Mouse (Mus musculus): ENCODE data around the gene Tcaf2.

Gene Tcaf2

GRCm38 (mm10) chr6:42644912-42645549 lies at the start of gene Tcaf2:
Gene Tcaf2, minus strand, starts transcription at chr6:42645254.
- DNase-seq, result peak; percentile 100

- peak; percentile 99 for DNase-seq
Measured at GRCm38 (mm10) chr6:42692517-42693190, 47.6 kb upstream of the Tcaf2 start.

GRCm38 (mm10) chr6:42692154-42692516 lies 47.1 kb upstream of the Tcaf2 start:
- peak; percentile 99 for DNase-seq

- DNase-seq, result no peak
Measured at GRCm38 (mm10) chr6:42689761-42690160, 44.7 kb upstream of the Tcaf2 start.

- DNase-seq, result peak; percentile 61
Measured at GRCm38 (mm10) chr6:42687907-42688306, 42.9 kb upstream of the Tcaf2 start.

- no peak for DNase-seq
Measured at GRCm38 (mm10) chr6:42680077-42680476, 35.0 kb upstream of the Tcaf2 start.

GRCm38 (mm10) chr6:42676011-42676410 lies 31.0 kb upstream of the Tcaf2 start:
- peak; percentile 69 for DNase-seq

- no peak for DNase-seq
Measured at GRCm38 (mm10) chr6:42671767-42672166, 26.7 kb upstream of the Tcaf2 start.

GRCm38 (mm10) chr6:42667722-42668121 lies 22.7 kb upstream of the Tcaf2 start:
- no peak for DNase-seq

- DNase-seq, result peak; percentile 28
Measured at GRCm38 (mm10) chr6:42661739-42662138, 16.7 kb upstream of the Tcaf2 start.

GRCm38 (mm10) chr6:42634393-42634792 lies 10.7 kb downstream of the Tcaf2 start:
- DNase-seq, result no peak

GRCm38 (mm10) chr6:42631395-42631794 lies 13.7 kb downstream of the Tcaf2 start:
- DNase-seq, result no peak

- DNase-seq, result peak; percentile 14
Measured at GRCm38 (mm10) chr6:42616904-42617303, 28.1 kb downstream of the Tcaf2 start.

GRCm38 (mm10) chr6:42612218-42612617 lies 32.8 kb downstream of the Tcaf2 start:
- peak; percentile 24 for DNase-seq

GRCm38 (mm10) chr6:42610954-42611522 lies 34.0 kb downstream of the Tcaf2 start:
- DNase-seq, result peak; percentile 24

- DNase-seq, result no peak
Measured at GRCm38 (mm10) chr6:42597592-42597991, 47.5 kb downstream of the Tcaf2 start, which contains the start of gene Tcaf3. Gene Tcaf3, minus strand, starts transcription at chr6:42597692.

GRCm38 (mm10) chr6:42593138-42593882 lies 51.7 kb downstream of the Tcaf2 start:
- no peak for DNase-seq

GRCm38 (mm10) chr6:42586569-42586968 lies 58.5 kb downstream of the Tcaf2 start:
- DNase-seq, result no peak

- no peak for DNase-seq
Measured at GRCm38 (mm10) chr6:42583488-42583872, 61.6 kb downstream of the Tcaf2 start.

GRCm38 (mm10) chr6:42582741-42583487 lies 62.1 kb downstream of the Tcaf2 start:
- no peak for DNase-seq

GRCm38 (mm10) chr6:42578678-42579077 lies 66.4 kb downstream of the Tcaf2 start:
- DNase-seq, result no peak

- DNase-seq, result no peak
Measured at GRCm38 (mm10) chr6:42577433-42577832, 67.6 kb downstream of the Tcaf2 start.

All from heart, adult 11 months (tissue).